Comparison of ENCODE assay signal across 18 mouse cellular contexts in genomic region chr1:158490175-158490574, GRCm38 (mm10).
DNase-seq lines count a peak whose midpoint lies in the region; ATAC-seq and TF ChIP-seq lines count a peak whose summit lies in the region.
"Had no signal": no experiment of that assay in that cellular context is flagged by ENCODE, and none has a peak within 500 bp of the region (broad histone marks: within the 10 kb centered on the region; RNA-seq: fewer than 3 reads in every experiment).

No protein-coding gene starts in this region.

- no peak overlapping the region for H3K4me3 ChIP-seq in hindbrain, embryonic 10.5 days
- no peak overlapping the region for H3K4me3 ChIP-seq in hindbrain, embryonic 11.5 days (ENCODE audit: low read depth, low read length)
- H3K4me3 ChIP-seq in forebrain, embryonic 11.5 days (ENCODE audit: low read depth, low read length), result no peak overlapping the region
- H3K4me3 ChIP-seq in hindbrain, embryonic 14.5 days (replicated peaks; ENCODE audit: low read length), result no peak overlapping the region
- H3K4me3 ChIP-seq in midbrain, embryonic 15.5 days, result no peak overlapping the region
- H3K4me3 ChIP-seq in kidney, adult 2 months (ENCODE audit: insufficient read depth, low read depth, low read length), result no peak overlapping the region
- H3K4me3 ChIP-seq: heart, embryonic 10.5 days; limb, embryonic 12.5 days had no signal

- H3K27ac ChIP-seq in hindbrain, embryonic 10.5 days, result peak overlapping the region; percentile 84
- no peak overlapping the region for H3K27ac ChIP-seq in hindbrain, embryonic 11.5 days (ENCODE audit: low read depth, low read length)
- peak overlapping the region; percentile 64; the same call in 1 of the 2 replicates for H3K27ac ChIP-seq in forebrain, embryonic 11.5 days (ENCODE audit: low read depth, low read length)
- peak overlapping the region; percentile 26 for H3K27ac ChIP-seq in hindbrain, embryonic 14.5 days
- H3K27ac ChIP-seq in midbrain, embryonic 15.5 days, result peak overlapping the region; percentile 51
- H3K27ac ChIP-seq in kidney, adult 2 months (ENCODE audit: insufficient read depth, low read depth, low read length), result no peak overlapping the region
- H3K27ac ChIP-seq: heart, embryonic 10.5 days; limb, embryonic 12.5 days; liver, embryonic 14.5 days; stomach, postnatal 0 days had no signal

- H3K4me1 ChIP-seq in hindbrain, embryonic 10.5 days (replicated peaks), result peaks cover 29% of the 10 kb centered on the region
- 0 out of 2 replicates have a peak, but pooled peaks cover 3% of the 10 kb centered on the region for H3K4me1 ChIP-seq in hindbrain, embryonic 11.5 days (replicated peaks; ENCODE audit: control insufficient read depth, insufficient read depth, low read length)
- H3K4me1 ChIP-seq in forebrain, embryonic 11.5 days (replicated peaks; ENCODE audit: control insufficient read depth, insufficient read depth, low read length), result peaks cover 6% of the 10 kb centered on the region
- peaks cover 16% of the 10 kb centered on the region; the same call in 1 of the 2 replicates for H3K4me1 ChIP-seq in hindbrain, embryonic 14.5 days (replicated peaks; ENCODE audit: control insufficient read depth, insufficient read depth, low read length)
- H3K4me1 ChIP-seq in midbrain, embryonic 15.5 days, result peaks cover 20% of the 10 kb centered on the region
- H3K4me1 ChIP-seq in kidney, adult 2 months (ENCODE audit: control insufficient read depth, insufficient read depth, low read length), result no peaks in the 10 kb centered on the region
- H3K4me1 ChIP-seq: heart, embryonic 10.5 days; limb, embryonic 12.5 days had no signal

- no peaks in the 10 kb centered on the region for H3K9me3 ChIP-seq in hindbrain, embryonic 10.5 days
- H3K9me3 ChIP-seq in hindbrain, embryonic 11.5 days (ENCODE audit: control insufficient read depth, low read length), result no peaks in the 10 kb centered on the region
- H3K9me3 ChIP-seq in forebrain, embryonic 11.5 days (ENCODE audit: control insufficient read depth, low read length), result no peaks in the 10 kb centered on the region
- H3K9me3 ChIP-seq in hindbrain, embryonic 14.5 days (ENCODE audit: control insufficient read depth, low read length), result no peaks in the 10 kb centered on the region
- H3K9me3 ChIP-seq in midbrain, embryonic 15.5 days, result no peaks in the 10 kb centered on the region
- H3K9me3 ChIP-seq: heart, embryonic 10.5 days; limb, embryonic 12.5 days had no signal

- no peak for TF ChIP-seq CTCF in kidney, adult 2 months (conservative IDR thresholded peaks at IDR 0.05; ENCODE audit: insufficient read depth, insufficient read length, low read depth, low read length)

- H3K9ac ChIP-seq in hindbrain, embryonic 11.5 days (ENCODE audit: low read depth, low read length), result no peak overlapping the region
- no peak overlapping the region for H3K9ac ChIP-seq in forebrain, embryonic 11.5 days (ENCODE audit: low read length)
- no peak overlapping the region for H3K9ac ChIP-seq in hindbrain, embryonic 14.5 days
- H3K9ac ChIP-seq in midbrain, embryonic 15.5 days, result no peak overlapping the region
- H3K9ac ChIP-seq: limb, embryonic 12.5 days; liver, embryonic 14.5 days had no signal

- no peak for DNase-seq in hindbrain, embryonic 10.5 days (ENCODE audit: low spot score)
- no peak for DNase-seq in hindbrain, embryonic 11.5 days (ENCODE audit: low spot score)
- DNase-seq in forebrain, embryonic 11.5 days (ENCODE audit: low spot score), result no peak
- DNase-seq in hindbrain, embryonic 14.5 days (ENCODE audit: low spot score), result no peak
- DNase-seq in kidney, adult 2 months, result no peak
- DNase-seq in ovary, postnatal 14 days (ENCODE audit: low spot score), result no peak
- DNase-seq: gastrocnemius, postnatal 10 days; kidney, postnatal 36 days; right cerebral cortex, adult 18-20 months; thymus, postnatal 36 days had no signal

- no peaks in the 10 kb centered on the region for H3K27me3 ChIP-seq in hindbrain, embryonic 10.5 days (ENCODE audit: insufficient read depth, poor library complexity, severe bottlenecking)
- H3K27me3 ChIP-seq in hindbrain, embryonic 11.5 days (ENCODE audit: control insufficient read depth, insufficient read depth, low read length), result no peaks in the 10 kb centered on the region
- no peaks in the 10 kb centered on the region for H3K27me3 ChIP-seq in forebrain, embryonic 11.5 days (ENCODE audit: control insufficient read depth, insufficient read depth, low read length)
- no peaks in the 10 kb centered on the region for H3K27me3 ChIP-seq in hindbrain, embryonic 14.5 days (ENCODE audit: control insufficient read depth, insufficient read depth, low read length)
- H3K27me3 ChIP-seq in midbrain, embryonic 15.5 days (replicated peaks), result no peaks in the 10 kb centered on the region
- H3K27me3 ChIP-seq in kidney, adult 2 months (replicated peaks; ENCODE audit: control insufficient read depth, insufficient read depth, low read length), result no peaks in the 10 kb centered on the region
- H3K27me3 ChIP-seq: limb, embryonic 12.5 days had no signal

- no peak for TF ChIP-seq POLR2A in kidney, adult 2 months (IDR thresholded peaks at IDR 0.05; ENCODE audit: low read depth, low read length)

- H3K4me2 ChIP-seq in hindbrain, embryonic 11.5 days (replicated peaks; ENCODE audit: low read depth, low read length), result no peak overlapping the region
- no peak overlapping the region for H3K4me2 ChIP-seq in forebrain, embryonic 11.5 days (ENCODE audit: low read depth, low read length, severe bottlenecking)
- H3K4me2 ChIP-seq in hindbrain, embryonic 14.5 days (replicated peaks), result no peak overlapping the region
- no peak overlapping the region for H3K4me2 ChIP-seq in midbrain, embryonic 15.5 days
- H3K4me2 ChIP-seq: limb, embryonic 12.5 days had no signal

- no peaks in the 10 kb centered on the region for H3K36me3 ChIP-seq in hindbrain, embryonic 10.5 days
- no peaks in the 10 kb centered on the region for H3K36me3 ChIP-seq in hindbrain, embryonic 11.5 days (ENCODE audit: control insufficient read depth, insufficient read depth, low read length)
- H3K36me3 ChIP-seq in forebrain, embryonic 11.5 days (ENCODE audit: control insufficient read depth, insufficient read depth, low read length), result no peaks in the 10 kb centered on the region
- no peaks in the 10 kb centered on the region for H3K36me3 ChIP-seq in hindbrain, embryonic 14.5 days (replicated peaks; ENCODE audit: control insufficient read depth, insufficient read depth)
- H3K36me3 ChIP-seq in midbrain, embryonic 15.5 days (replicated peaks), result no peaks in the 10 kb centered on the region
- H3K36me3 ChIP-seq in kidney, adult 2 months (ENCODE audit: control insufficient read depth, insufficient read depth, low read length), result no peaks in the 10 kb centered on the region
- H3K36me3 ChIP-seq: heart, embryonic 10.5 days; limb, embryonic 12.5 days had no signal

- WGBS in hindbrain, embryonic 10.5 days, result 46% methylated on average over 1 of the region's 1 CpGs
- WGBS in hindbrain, embryonic 11.5 days, result 29% methylated on average over 1 of the region's 1 CpGs
- WGBS in forebrain, embryonic 11.5 days, result 13% methylated on average over 1 of the region's 1 CpGs
- 29% methylated on average over 1 of the region's 1 CpGs for WGBS in hindbrain, embryonic 14.5 days
- WGBS in midbrain, embryonic 15.5 days, result 26% methylated on average over 1 of the region's 1 CpGs
- 65% methylated on average over 1 of the region's 1 CpGs for WGBS in kidney, adult 2 months

- ATAC-seq in hindbrain, embryonic 11.5 days (ENCODE audit: low FRiP score), result no peak
- ATAC-seq in forebrain, embryonic 11.5 days (replicated peaks; ENCODE audit: low FRiP score), result peak; percentile 28; the same call in 1 of the 2 replicates
- ATAC-seq in hindbrain, embryonic 14.5 days (ENCODE audit: low FRiP score), result no peak; the same call in 1 of the 2 replicates
- ATAC-seq in midbrain, embryonic 15.5 days (replicated peaks), result no peak; the same call in 1 of the 2 replicates
- no peak for ATAC-seq in granulocyte monocyte progenitor cell, adult 5-6 weeks (replicated peaks; ENCODE audit: poor library complexity, severe bottlenecking)
- ATAC-seq: intestine, postnatal 0 days; lung, postnatal 0 days had no signal

Comparison
In these comparisons a context has a peak if more than half of its experiments do, and no peak if none do; other contexts are left out.
1. H3K27ac ChIP-seq: peak in hindbrain, embryonic 10.5 days (single experiment), forebrain, embryonic 11.5 days (single experiment), hindbrain, embryonic 14.5 days (single experiment) and midbrain, embryonic 15.5 days (single experiment); none in hindbrain, embryonic 11.5 days (single experiment) and kidney, adult 2 months (single experiment).